Mouse (Mus musculus): ENCODE results near the gene Fcrl5. TPM values are rescaled to one million over a fixed set of nuclear protein-coding genes. Genes with fewer than 3 reads are reported as not detected.
"Not testable (repeated sequence)": the region's sequence is repeated elsewhere in the genome, so short reads cannot be mapped to it uniquely, and the experiment has no call there.

Gene Fcrl5
- polyA plus RNA-seq, 1 experiment from 2014 or later, result not detected

GRCm38 (mm10) chr3:87443968-87444367, 8.4 kb downstream of the Fcrl5 start:
- Histone ChIP-seq H3K9me3 (no peaks in the 10 kb centered on the region), H3K4me2 (replicated peaks) (no peak overlapping the region), H3K9ac (no peak overlapping the region), H3K27me3 (no peaks in the 10 kb centered on the region), H3K4me1 (no peaks in the 10 kb centered on the region), H3K27ac (no peak overlapping the region), H3K36me3 (no peaks in the 10 kb centered on the region), H3K4me3 (no peak overlapping the region)
- no peak for ATAC-seq (ENCODE audit: insufficient number of reproducible peaks, insufficient read depth, low FRiP score, low TSS enrichment)
- 62% methylated on average over 6 of the region's 6 CpGs for WGBS

- Histone ChIP-seq H3K27ac (no peak overlapping the region), H3K36me3 (no peaks in the 10 kb centered on the region), H3K9ac (no peak overlapping the region), H3K9me3 (0 out of 2 replicates have a peak, but pooled peaks cover 3% of the 10 kb centered on the region), H3K4me3 (no peak overlapping the region), H3K4me1 (no peaks in the 10 kb centered on the region), H3K27me3 (no peaks in the 10 kb centered on the region), H3K4me2 (replicated peaks) (no peak overlapping the region)
- WGBS, result 86% methylated on average over 3 of the region's 3 CpGs
- no peak for ATAC-seq (ENCODE audit: insufficient number of reproducible peaks, insufficient read depth, low FRiP score, low TSS enrichment)
Measured at GRCm38 (mm10) chr3:87465454-87465853, 29.9 kb downstream of the Fcrl5 start.

GRCm38 (mm10) chr3:87467011-87467410, 31.4 kb downstream of the Fcrl5 start:
- 0 out of 2 replicates have a peak, but pooled peaks cover 3% of the 10 kb centered on the region for H3K9me3 ChIP-seq
- H3K27ac ChIP-seq, result no peak overlapping the region
- no peak overlapping the region for H3K4me2 ChIP-seq (replicated peaks)
- no peak overlapping the region for H3K9ac ChIP-seq
- no peak for ATAC-seq (ENCODE audit: insufficient number of reproducible peaks, insufficient read depth, low FRiP score, low TSS enrichment)
- H3K36me3 ChIP-seq, result no peaks in the 10 kb centered on the region
- H3K4me1 ChIP-seq, result no peaks in the 10 kb centered on the region
- no peak overlapping the region for H3K4me3 ChIP-seq
- H3K27me3 ChIP-seq, result no peaks in the 10 kb centered on the region
- 76% methylated on average over 6 of the region's 6 CpGs for WGBS

- no peaks in the 10 kb centered on the region for H3K27me3 ChIP-seq
- ATAC-seq (ENCODE audit: insufficient number of reproducible peaks, insufficient read depth, low FRiP score, low TSS enrichment), result no peak
- whole genome bisulfite sequencing, result 84% methylated on average over 9 of the region's 9 CpGs
- H3K27ac ChIP-seq, result no peak overlapping the region
- 0 out of 2 replicates have a peak, but pooled peaks cover 3% of the 10 kb centered on the region for H3K9me3 ChIP-seq
- H3K4me3 ChIP-seq, result no peak overlapping the region
- no peak overlapping the region for H3K9ac ChIP-seq
- no peak overlapping the region for H3K4me2 ChIP-seq (replicated peaks)
- H3K4me1 ChIP-seq, result no peaks in the 10 kb centered on the region
- H3K36me3 ChIP-seq, result no peaks in the 10 kb centered on the region
Measured at GRCm38 (mm10) chr3:87467416-87467815, 31.8 kb downstream of the Fcrl5 start.

- H3K4me2 ChIP-seq (replicated peaks); H3K4me3 ChIP-seq; ATAC-seq (ENCODE audit: insufficient number of reproducible peaks, insufficient read depth, low FRiP score, low TSS enrichment); H3K36me3 ChIP-seq; H3K27ac ChIP-seq; H3K27me3 ChIP-seq; H3K9me3 ChIP-seq; H3K4me1 ChIP-seq; H3K9ac ChIP-seq: not testable (repeated sequence)
- WGBS, result 82% methylated on average over 3 of the region's 3 CpGs
Measured at GRCm38 (mm10) chr3:87477948-87478347, 42.4 kb downstream of the Fcrl5 start.

GRCm38 (mm10) chr3:87478596-87478995, 43.0 kb downstream of the Fcrl5 start:
- H3K4me1 ChIP-seq; H3K27me3 ChIP-seq; ATAC-seq (ENCODE audit: insufficient number of reproducible peaks, insufficient read depth, low FRiP score, low TSS enrichment); H3K36me3 ChIP-seq; H3K27ac ChIP-seq; H3K4me3 ChIP-seq; H3K9ac ChIP-seq; H3K4me2 ChIP-seq (replicated peaks); H3K9me3 ChIP-seq: not testable (repeated sequence)
- WGBS, result 81% methylated on average over 6 of the region's 6 CpGs

GRCm38 (mm10) chr3:87479230-87479629, 43.7 kb downstream of the Fcrl5 start:
- not testable (repeated sequence) for H3K4me1 ChIP-seq; H3K27ac ChIP-seq; H3K9ac ChIP-seq; H3K27me3 ChIP-seq; H3K9me3 ChIP-seq; ATAC-seq (ENCODE audit: insufficient number of reproducible peaks, insufficient read depth, low FRiP score, low TSS enrichment); H3K4me2 ChIP-seq (replicated peaks); H3K36me3 ChIP-seq; H3K4me3 ChIP-seq

- H3K27ac ChIP-seq, result no peak overlapping the region
- no peak overlapping the region for H3K4me3 ChIP-seq
- H3K9ac ChIP-seq, result no peak overlapping the region
- WGBS, result 85% methylated on average over 4 of the region's 4 CpGs
- ATAC-seq (ENCODE audit: insufficient number of reproducible peaks, insufficient read depth, low FRiP score, low TSS enrichment), result no peak
- no peaks in the 10 kb centered on the region for H3K36me3 ChIP-seq
- H3K4me2 ChIP-seq (replicated peaks), result no peak overlapping the region
- H3K27me3 ChIP-seq, result no peaks in the 10 kb centered on the region
- no peaks in the 10 kb centered on the region for H3K9me3 ChIP-seq
- no peaks in the 10 kb centered on the region for H3K4me1 ChIP-seq
Measured at GRCm38 (mm10) chr3:87487392-87487791, 51.8 kb downstream of the Fcrl5 start.

- WGBS, result 71% methylated on average over 2 of the region's 2 CpGs
- Histone ChIP-seq H3K27ac (no peak overlapping the region), H3K27me3 (no peaks in the 10 kb centered on the region), H3K9me3 (no peaks in the 10 kb centered on the region), H3K4me3 (no peak overlapping the region), H3K9ac (no peak overlapping the region), H3K4me2 (replicated peaks) (no peak overlapping the region), H3K4me1 (no peaks in the 10 kb centered on the region), H3K36me3 (no peaks in the 10 kb centered on the region)
- ATAC-seq (ENCODE audit: insufficient number of reproducible peaks, insufficient read depth, low FRiP score, low TSS enrichment), result no peak
Measured at GRCm38 (mm10) chr3:87487911-87488310, 52.3 kb downstream of the Fcrl5 start.

- peaks cover 6% of the 10 kb centered on the region; the same call in 1 of the 2 replicates for H3K27me3 ChIP-seq
- no peaks in the 10 kb centered on the region for H3K36me3 ChIP-seq
- H3K4me2 ChIP-seq (replicated peaks), result no peak overlapping the region
- no peaks in the 10 kb centered on the region for H3K9me3 ChIP-seq
- H3K27ac ChIP-seq, result no peak overlapping the region
- H3K9ac ChIP-seq, result no peak overlapping the region
- 78% methylated on average over 9 of the region's 9 CpGs for WGBS
- H3K4me1 ChIP-seq, result 0 out of 2 replicates have a peak, but pooled peaks cover 4% of the 10 kb centered on the region
- no peak for ATAC-seq (ENCODE audit: insufficient number of reproducible peaks, insufficient read depth, low FRiP score, low TSS enrichment)
- H3K4me3 ChIP-seq, result no peak overlapping the region
Measured at GRCm38 (mm10) chr3:87498266-87498665, 62.7 kb downstream of the Fcrl5 start.

- H3K4me2 ChIP-seq (replicated peaks), result no peak overlapping the region
- 0 out of 2 replicates have a peak, but pooled peaks cover 4% of the 10 kb centered on the region for H3K4me1 ChIP-seq
- H3K9me3 ChIP-seq, result no peaks in the 10 kb centered on the region
- H3K36me3 ChIP-seq, result no peaks in the 10 kb centered on the region
- no peak for ATAC-seq (ENCODE audit: insufficient number of reproducible peaks, insufficient read depth, low FRiP score, low TSS enrichment)
- H3K9ac ChIP-seq, result no peak overlapping the region
- 12% methylated on average over 3 of the region's 3 CpGs for WGBS
- peaks cover 6% of the 10 kb centered on the region; the same call in 1 of the 2 replicates for H3K27me3 ChIP-seq
- no peak overlapping the region for H3K27ac ChIP-seq
- no peak overlapping the region for H3K4me3 ChIP-seq
Measured at GRCm38 (mm10) chr3:87499072-87499471, 63.5 kb downstream of the Fcrl5 start.

- Histone ChIP-seq H3K36me3 (no peaks in the 10 kb centered on the region), H3K27me3 (peaks cover 6% of the 10 kb centered on the region; the same call in 1 of the 2 replicates), H3K4me1 (0 out of 2 replicates have a peak, but pooled peaks cover 4% of the 10 kb centered on the region), H3K27ac (no peak overlapping the region), H3K4me2 (replicated peaks) (no peak overlapping the region), H3K4me3 (no peak overlapping the region), H3K9me3 (no peaks in the 10 kb centered on the region), H3K9ac (no peak overlapping the region)
- 75% methylated on average over 24 of the region's 24 CpGs for WGBS
- ATAC-seq (ENCODE audit: insufficient number of reproducible peaks, insufficient read depth, low FRiP score, low TSS enrichment), result no peak
Measured at GRCm38 (mm10) chr3:87500088-87501055, 64.8 kb downstream of the Fcrl5 start.

Data from embryonic facial prominence, embryonic 12.5 days (tissue).